Mouse (Mus musculus): ENCODE measurements at regions not wholly inside any gene's neighbourhood (a gene's known extent, or its start where the extent isn't known, plus 50 kb on each side); places are given as distances from the start of the nearest gene placed in this dataset.

GRCm38 (mm10) chr17:4250476-4250875 lies 554.4 kb upstream of the Nox3 start:
- TF ChIP-seq POLR2A (IDR thresholded peaks at IDR 0.05; ENCODE audit: borderline replicate concordance, extremely low read depth, low read depth, low read length): no peak
- TF ChIP-seq CTCF (IDR thresholded peaks at IDR 0.05; ENCODE audit: insufficient read depth, low read length): no peak
